Mouse (Mus musculus) bone marrow macrophage, adult 2 months (primary cell): Measurements from ENCODE around the gene Bnipl.

ENCODE experiments used
- CTCF ChIP-seq: IDR thresholded peaks from 2 replicates; pipeline ENCODE4 v1.5.1; 2012; ENCODE audit warnings: low read depth, mild to moderate bottlenecking, low read length, moderate library complexity
- POLR2A ChIP-seq: IDR thresholded peaks from 2 replicates; pipeline ENCODE4 v1.6.1; 2012; ENCODE audit warnings: mild to moderate bottlenecking, low read depth, low read length, borderline replicate concordance

GRCm38 (mm10) chr3:95287541-95287940 lies 36.5 kb upstream of the Bnipl start:
- TF ChIP-seq CTCF (no peak), POLR2A (no peak)
